Mouse (Mus musculus) right cerebral cortex, postnatal 4 days (tissue): Measurements from ENCODE around the gene Btg1.
A peak's percentile ranks its signal among the peaks of the same experiment; 100 is the strongest.

Experiments used
- DNase-seq: peaks from one replicate; pipeline ENCODE4 v3.0.0-alpha.2; 2022

The Btg1 gene

DNA sequence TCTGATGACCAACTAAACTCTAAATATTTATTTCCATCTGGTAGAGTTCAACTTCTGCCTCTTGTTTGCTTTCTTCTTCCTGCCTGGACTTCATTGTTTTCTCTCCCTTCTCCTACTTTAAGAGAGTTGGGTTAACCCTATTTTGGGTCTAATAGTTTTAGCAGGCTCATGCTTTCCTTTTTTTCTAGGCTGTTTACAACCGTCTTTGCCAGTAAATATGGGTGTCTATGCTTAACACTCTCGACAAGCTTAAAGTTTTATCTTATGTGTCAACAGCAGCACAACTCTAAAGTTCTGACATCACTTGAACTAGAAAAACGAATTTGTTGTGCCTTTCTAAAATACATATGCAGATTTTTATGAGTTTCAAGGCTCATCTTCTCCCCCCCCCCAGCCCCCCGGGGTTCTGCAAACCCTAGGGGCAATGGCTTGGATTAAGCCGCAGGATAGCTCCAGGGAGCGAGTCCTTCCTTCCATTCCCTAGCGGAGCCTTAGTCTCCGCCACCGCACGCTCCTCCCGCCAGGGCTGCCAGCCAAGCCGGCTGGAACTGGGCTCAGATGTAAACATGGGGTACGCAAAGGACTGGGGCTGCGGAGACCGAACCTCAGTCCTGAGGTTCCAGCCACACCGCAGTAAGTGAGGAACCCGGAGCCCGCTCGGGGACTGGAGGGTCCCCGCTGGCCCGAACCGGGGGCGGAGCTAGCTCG, 651 bp upstream of the Btg1 start:
- DNase-seq, result no peak

DNA sequence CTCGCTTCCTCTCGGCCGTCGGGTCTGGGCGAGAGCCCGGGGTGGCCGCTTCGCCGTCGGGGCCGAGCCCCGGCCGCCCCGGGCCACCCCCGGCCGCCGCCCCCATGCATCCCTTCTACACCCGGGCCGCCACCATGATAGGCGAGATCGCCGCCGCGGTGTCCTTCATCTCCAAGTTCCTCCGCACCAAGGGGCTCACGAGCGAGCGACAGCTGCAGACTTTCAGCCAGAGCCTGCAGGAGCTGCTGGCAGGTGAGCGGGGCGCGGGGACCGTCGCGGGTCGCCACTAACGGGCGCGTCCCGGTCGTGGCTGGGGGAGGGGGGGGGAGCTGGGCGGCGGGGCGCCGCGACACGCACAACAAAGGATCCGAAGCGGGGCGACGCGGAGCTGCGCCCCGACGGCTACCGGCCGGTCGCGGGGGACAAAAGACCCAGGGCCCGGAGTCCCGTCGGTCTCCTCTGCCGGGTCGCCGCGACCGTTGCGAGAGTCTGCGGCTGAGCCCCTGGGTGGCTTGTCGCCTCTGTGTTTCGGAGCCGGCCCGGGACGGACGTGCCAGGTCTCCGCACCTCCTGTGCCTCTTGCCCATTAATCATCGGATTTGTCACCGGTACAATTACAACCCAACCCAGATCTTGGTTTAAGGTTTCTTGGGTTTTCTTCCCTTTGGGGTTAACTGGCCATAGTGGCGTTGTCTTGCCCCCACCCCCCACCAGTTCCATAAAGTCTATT, 580 bp downstream of the Btg1 start:
- peak; percentile 53 for DNase-seq

DNA sequence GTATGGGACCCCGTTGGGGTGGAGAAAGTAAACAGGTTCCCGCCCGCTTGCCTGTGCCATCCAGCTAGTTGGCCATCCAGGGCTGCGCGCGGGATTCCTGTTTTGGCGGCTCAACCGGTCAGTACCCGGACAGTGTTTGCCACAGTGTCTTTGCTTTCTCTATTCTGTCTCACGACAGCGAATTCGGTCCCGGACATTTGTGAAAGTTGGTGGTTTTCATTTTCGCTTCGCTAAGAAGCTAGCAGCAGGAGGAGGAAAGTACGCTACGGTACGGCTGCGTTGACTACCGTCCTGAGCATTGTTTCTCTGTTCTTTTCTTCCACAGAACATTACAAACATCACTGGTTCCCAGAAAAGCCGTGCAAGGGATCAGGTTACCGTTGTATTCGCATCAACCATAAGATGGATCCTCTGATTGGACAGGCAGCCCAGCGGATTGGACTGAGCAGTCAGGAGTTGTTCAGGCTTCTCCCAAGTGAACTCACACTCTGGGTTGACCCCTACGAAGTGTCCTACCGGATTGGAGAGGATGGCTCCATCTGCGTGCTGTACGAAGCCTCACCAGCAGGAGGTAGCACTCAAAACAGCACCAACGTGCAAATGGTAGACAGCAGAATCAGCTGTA, 1.3 kb downstream of the Btg1 start:
- DNase-seq, result peak; percentile 40

DNA sequence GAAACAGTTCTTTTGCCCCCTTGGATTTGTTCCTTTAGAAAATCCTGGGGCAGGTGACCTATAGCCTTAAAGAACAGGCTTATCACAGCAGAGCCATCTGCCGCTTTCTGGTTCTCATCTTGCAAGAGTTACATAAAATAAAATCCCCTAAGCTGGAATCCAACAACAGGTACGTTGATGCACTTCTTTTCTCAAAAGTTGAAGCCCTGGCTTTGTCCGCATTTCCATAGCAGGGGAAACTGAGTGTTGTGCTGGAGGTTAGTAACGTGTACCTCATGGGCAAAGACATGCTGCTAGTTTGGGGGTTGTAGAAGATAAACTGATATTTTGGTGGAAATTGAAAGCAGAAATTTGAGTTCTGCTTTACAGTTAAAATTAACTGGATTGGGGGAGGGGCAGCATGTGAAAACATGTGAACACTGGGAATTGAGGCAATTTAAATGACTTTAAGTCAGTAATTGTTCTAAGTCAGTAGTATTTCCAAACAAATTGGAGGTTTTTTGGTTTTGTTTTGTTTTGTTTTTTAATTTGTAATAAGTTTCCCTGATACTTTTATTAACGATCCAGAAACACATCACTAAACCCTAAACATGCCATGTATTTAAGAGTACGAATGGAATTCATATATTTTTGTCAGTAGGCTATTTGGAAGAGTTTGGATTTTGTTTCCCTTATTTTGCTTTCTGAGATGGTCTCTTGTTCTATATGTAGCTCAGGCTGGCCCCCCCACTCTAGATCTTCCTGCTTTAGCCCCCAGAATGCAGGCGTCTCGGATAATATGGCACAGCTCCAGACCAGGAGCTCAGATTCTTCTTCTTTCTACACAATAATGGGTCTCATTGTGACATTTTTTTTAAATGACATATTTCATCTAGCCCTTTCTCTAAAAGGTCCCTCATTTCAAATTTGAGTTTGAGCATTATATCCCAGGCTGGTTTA, 3.4 kb downstream of the Btg1 start:
- no peak for DNase-seq

DNA sequence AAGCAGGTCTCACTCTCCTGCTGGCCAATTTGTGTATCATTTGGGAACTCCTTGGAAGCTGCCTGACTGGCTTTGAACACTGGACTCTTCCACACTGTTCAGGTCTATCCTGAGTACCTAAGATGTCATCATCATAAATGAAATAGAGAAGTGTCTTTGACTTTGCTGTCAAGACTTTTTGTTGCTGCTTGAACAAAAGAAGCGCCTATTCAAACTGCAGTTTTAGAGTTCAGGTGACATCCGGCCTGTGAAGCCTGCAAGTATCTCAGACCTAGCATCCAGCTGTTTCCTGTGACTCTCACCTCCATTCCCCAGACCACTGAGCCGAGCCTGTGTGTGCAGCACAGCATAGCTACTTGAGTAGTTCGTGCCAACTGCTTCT, 4.1 kb downstream of the Btg1 start:
- no peak for DNase-seq

DNA sequence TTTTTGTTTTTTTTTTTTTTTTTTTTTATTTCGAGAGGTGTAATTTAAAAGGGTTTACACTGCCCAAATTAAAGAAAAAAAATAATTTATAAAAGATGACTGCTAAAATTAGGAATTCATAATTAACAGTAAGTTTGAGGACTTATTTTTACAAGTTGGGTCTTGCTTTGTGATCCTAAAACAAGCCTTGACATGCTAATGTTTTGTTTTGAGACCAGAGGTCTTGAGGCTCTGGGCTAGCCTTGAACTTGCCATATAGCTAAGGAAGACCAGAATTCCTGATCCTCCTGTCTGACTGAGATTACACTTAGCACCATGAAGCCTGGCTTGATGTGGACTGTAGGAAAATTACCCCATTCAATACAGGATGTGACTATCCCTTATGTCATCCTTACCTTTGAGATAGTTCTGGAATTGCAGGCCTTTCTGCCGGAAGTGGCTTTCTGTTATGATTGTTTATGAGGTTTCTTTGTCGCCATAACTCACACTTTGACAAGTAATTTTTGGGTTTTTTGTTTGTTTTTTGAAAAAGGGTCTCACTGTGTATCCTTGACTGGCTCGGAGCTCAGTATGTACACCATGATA, 4.6 kb downstream of the Btg1 start:
- DNase-seq, result no peak

DNA sequence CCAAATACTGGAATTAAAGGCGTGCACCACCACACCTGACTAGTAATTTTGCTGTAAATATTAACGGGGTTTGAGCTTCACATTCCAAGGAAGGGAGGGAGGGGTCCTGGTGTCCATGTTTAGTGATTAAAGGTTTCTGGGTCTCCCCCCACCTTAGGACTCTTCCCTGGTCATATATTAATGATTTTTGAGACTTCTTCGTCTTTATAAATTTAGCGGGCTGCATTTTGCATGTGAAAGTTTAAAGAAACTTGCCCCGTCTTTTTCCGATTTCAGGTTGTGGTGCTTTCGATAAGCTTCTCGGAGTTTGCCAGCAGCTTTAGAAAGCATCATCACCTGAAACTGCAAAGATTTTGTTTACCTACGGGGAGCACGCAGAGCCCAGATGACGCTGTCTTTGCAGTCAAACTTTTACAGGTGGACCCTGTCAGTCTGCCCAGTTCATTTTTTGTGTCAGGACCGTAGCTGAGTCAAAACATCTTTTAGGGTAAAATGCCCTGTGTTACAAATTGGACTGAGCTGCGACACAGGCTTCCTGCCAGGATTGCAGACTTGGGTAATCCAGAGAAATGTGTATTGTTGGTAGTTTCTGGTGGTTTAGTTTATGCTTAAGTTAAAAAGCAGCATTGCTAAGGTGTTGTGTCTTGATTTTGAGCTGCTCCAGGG, 5.3 kb downstream of the Btg1 start:
- DNase-seq, result no peak

DNA sequence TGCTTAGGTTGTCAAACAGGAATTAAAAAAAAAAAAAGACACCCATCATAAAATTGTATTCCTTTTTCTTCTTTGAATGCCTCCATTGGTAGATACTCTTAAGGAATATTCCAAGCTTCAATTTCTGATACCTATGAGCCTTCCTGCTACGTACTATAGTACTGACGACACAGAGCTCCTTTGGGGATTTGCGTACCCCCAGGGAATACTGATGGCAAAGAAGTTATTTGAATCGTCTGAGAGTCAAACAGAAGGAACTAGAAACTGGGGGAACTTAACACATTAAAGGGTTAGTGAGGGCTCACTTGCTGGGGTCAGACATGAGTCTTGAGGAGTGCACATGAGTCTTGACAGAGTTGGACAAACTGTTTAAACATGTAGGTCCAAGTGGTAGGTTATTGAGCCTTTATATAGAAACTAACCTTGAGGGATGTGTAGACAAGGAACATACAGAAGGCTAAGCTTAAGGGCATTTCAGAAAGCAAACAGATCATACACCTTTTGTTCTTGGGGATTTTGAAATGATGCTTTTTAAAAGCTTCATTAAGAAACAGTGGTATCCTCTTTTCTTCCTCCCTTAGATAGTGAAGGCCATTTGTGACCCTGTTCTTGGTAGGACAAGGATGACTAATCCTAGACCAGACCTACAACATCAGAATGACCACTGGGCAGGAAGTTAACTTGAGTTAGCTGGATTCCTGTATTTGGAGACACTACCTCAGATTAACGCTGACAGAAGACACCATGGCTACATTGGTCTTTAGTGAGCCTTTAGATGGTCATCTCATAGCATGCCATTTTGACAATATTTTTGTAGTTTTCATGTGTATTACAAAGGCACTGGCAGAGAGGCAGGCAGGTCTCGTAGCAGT, 6.2 kb downstream of the Btg1 start:
- no peak for DNase-seq

DNA sequence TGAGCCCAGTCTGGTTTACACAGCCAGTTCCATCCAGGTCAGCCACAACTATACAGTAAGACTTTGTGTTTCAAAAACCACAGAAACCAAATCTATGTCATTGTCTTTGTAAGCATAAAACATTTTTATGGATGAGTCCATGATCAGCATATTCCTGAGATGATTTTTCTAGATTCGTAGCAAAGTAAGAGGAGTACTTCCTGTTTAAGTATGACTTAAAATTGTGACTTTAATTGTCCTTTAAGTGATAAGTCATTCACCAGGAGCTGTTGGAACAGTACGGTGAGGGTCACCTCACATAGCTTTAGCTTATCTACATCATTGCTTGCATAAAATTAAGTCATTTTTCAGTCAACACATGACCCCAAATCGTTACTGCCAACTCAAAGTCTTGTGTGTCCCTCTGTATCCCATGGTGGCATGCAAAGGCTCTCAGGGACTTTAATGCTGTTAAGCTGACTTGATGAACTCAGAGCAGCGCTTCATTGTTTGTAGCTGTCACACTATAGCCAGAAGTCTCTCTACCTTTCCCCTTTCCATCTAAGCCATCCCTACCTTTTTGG, 6.9 kb downstream of the Btg1 start:
- DNase-seq, result no peak

DNA sequence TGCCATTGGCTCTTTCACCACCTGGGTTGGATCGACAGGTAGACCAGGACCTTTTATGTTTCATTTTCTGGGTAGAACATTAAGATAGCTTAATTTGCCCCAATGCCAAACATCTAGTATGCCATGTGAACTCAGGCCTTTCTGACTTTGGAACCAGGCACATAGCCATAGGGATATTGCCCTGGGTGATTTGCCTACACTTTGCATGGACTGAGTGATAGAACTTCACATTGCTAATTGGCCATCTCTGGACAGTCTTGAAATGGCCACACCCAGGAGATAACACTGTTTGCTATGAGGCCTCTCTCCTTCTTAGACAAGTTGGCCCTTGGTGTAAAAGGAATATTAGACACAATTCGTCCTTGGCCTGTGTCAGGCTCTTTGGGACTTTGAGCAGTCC, 7.6 kb downstream of the Btg1 start:
- DNase-seq, result no peak

DNA sequence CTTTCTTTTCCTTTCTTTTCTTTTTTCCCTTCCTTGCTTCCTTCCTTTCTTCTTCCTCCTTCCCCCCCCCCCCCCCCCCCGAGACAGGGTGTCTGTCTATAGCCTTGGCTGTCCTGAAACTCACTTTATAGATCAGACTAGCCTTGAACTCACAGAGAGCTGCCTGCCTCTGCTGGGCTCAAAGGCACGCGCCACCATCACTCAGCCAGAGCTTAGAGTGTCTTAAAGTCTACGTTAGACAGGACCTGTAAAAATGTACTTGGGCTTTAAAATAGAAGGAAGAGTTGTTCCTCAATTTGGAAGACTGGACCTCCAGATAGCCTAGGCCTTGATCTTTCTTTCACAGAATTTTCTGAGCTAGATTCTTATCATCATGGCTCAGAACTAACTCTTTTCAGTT, 8.3 kb downstream of the Btg1 start:
- DNase-seq, result no peak

DNA sequence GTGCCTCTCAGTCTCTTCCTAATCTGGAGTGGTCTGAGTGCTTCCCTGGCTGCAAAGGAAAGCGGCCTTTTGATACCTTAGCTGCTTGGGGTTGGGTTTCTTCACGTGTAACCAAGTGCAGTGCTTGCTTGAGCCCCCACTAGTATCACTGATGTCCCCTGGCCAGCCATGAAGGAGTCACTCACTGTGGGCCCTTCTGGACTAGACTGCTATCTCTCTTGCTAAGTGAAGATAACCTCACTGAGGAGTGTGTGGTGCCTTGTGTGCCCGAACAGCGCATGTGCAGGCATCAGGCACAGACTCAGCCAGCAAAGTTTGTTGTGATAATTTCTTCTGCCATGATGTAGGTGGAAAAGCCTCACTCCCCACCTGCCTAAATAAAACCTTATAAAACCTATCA, 8.9 kb downstream of the Btg1 start:
- no peak for DNase-seq

DNA sequence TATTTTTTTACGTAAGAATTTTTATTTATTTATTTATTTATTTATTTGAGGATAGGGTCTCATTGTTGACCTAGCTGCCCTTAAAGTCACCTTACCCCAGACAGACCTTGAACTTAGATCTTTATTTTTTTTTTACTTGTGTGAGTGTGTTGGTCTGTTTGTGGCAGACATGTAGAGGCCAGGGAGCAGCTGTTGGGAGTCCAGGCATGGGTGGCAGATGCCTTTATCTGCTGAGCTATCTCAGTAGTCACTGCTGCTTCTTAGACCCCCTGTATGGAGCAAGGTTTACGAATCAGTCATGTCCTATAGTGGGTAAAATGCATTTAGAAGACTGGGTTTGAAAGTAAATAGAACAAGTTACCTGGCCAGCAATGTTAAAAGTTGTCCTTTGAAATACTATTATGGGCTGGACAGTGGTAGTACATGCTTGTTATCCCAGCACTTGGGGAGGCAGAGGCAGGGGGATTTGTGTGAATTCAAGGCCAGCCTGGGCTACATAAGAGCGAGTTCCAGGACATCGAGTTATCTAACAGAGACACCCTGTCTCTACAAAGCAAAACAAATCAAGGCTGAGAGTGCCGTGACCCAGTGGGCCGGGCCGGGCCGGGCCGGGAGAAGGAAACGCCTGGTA, 9.4 kb downstream of the Btg1 start:
- DNase-seq, result no peak

DNA sequence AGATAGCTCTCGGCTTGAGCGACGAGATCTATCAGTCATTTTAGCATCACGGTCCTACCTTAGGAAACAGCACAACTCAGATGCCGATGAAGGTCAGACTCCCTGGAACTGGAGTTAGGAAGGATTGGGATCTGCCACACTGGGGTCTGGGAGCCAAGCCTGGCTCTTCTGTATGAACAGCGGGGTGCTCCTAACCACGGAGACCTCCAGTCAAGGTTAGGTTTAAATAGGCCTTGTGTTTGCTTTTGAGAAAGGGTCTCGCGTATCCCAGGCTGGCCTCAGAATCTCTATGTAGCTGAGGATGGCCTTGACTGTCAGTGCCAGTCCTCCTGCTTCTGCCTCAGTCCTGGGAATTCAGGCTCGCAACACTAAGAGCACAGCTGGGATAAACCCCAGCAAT, 10.5 kb downstream of the Btg1 start:
- no peak for DNase-seq

DNA sequence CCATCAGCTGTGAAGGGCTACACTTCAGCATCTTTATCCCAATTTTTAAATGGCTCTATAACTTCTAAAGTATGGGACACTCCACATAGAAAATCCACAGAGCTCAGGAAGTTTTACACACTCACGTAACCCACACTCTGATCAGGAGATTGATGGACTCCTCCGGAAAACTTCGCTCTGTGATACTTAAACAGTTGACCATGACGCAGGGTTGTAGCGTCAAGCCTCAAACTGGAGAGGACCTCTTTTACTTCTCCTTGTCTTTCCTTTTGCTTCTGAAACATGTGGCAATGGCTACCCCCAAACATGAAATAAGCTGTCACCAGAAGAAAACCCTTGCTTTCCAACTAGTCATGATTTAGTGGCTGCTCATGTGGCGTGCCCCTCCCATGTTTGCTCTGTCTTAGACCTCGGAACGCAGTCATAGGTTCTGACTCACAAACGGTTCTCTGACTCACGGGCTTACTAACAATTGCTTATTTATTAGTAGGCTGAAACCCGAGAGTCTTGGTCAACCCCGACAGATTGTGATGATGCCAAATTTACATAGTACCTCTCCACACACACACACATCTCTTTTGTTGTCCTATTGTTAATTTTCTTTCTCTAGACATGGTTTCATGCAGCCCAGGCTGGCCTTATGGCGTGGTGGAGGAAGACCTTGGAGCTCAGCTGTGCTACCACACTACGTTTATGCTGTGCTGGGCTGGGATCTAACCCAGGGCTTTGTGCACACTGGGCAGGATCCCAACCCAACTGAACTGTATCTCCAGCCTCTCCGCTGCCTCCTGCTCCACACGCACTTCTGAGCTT, 11.5 kb downstream of the Btg1 start:
- DNase-seq, result no peak

DNA sequence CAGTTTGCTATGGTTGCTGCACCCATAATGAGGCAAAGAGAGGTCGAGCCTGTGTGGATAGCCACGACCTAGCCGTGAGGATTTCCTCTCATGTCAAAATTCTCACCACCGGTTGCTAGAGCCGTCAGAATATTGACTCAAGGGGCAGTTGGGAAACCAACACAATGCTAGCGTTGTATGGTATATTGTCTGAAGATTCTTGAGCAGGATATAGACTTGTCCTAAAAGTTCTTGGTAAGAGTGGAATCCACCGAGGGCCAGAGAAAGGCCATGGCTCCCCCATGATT, 12.1 kb downstream of the Btg1 start:
- DNase-seq, result no peak

DNA sequence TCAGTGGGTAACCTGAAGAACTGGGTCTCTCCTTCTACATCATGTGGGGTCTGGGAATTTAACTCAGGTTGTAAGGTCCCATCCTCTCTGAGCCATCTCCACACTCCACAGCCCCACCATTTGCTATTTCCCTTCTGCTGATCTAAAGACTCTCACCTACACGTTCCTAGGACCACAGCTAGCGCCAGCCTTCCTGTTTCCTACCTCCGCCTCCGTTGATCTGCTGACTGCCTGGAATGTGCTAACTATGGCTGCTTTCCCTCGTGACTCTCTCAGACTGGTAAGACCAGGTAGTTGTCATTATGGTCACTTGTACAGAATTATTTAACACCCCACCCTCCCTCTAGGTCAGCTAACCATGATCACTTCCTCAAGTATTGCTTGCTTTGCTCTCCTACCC, 13.3 kb downstream of the Btg1 start:
- DNase-seq, result no peak

DNA sequence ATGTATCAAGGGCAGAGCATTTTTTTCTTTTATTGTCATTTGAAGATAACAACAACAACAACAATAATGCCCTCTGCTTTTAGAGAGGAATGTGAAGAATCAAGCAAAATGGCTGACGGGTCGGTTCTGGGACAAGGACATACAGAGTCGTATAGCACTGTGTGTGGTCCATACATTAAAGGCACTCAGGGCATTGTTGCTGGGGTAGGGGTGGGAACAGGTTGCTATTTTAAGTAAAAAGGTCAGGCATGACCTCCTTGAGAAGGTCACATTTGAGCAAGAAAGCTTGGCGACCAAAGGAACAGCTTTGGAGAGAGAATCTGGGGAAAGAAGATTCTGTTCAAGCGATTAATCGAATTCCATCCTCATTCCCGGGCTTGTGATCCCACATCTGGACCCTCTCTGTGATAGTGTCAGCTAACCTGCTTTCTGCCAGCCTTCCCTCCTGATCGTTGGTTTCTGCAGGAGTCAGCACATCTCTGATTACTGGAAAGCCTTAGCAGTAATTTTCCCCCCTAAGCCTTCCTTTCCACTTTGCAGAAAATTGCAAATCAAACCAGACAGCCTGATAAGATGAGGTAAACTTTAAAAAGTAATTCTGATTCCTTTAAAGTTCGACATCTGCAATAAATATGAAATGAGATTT, 14.4 kb downstream of the Btg1 start:
- no peak for DNase-seq
